ENCODE assay signal across 20 mouse cellular contexts in the genomic region with DNA sequence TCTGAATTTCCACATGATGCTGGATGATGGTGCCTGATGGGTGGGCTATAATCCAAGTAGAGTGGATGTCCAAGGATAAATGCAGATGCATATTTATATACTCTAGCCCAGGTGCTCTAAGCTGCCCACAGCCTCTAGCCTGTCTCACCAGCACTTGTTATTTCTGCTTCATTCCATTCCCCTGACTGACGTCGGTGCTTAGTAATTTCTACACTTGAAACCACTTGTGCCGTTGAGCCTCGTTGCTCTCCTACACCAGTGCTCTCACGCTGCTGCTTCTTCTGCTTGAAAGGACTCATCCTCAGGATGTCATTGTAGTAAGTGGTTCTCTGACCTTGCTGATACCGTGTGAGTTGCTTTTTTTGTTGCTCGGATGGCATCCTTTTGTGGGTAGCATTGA.
DNase-seq lines count a peak whose midpoint lies in the region; ATAC-seq and TF ChIP-seq lines count a peak whose summit lies in the region.
"Had no signal": no experiment of that assay in that cellular context is flagged by ENCODE, and none has a peak within 500 bp of the region (broad histone marks: within the 10 kb centered on the region; RNA-seq: fewer than 3 reads in every experiment).

No protein-coding gene starts in this region.

- no peaks in the 10 kb centered on the region for H3K4me1 ChIP-seq in lung, embryonic 15.5 days
- H3K4me1 ChIP-seq in forebrain, postnatal 0 days (ENCODE audit: insufficient read depth) = no peaks in the 10 kb centered on the region
- H3K4me1 ChIP-seq in liver, postnatal 0 days (ENCODE audit: insufficient read depth) = no peaks in the 10 kb centered on the region
- H3K4me1 ChIP-seq: embryonic facial prominence, embryonic 10.5 days; forebrain, embryonic 12.5 days; heart, embryonic 15.5 days; limb, embryonic 15.5 days; liver, embryonic 15.5 days; midbrain, embryonic 15.5 days; neural tube, embryonic 15.5 days had no signal

- no peaks in the 10 kb centered on the region for H3K27me3 ChIP-seq in lung, embryonic 15.5 days
- no peaks in the 10 kb centered on the region for H3K27me3 ChIP-seq in forebrain, postnatal 0 days (ENCODE audit: insufficient read depth, low read length)
- no peaks in the 10 kb centered on the region for H3K27me3 ChIP-seq in liver, postnatal 0 days (ENCODE audit: insufficient read depth, low read length)
- H3K27me3 ChIP-seq: limb, embryonic 15.5 days; liver, embryonic 15.5 days; midbrain, embryonic 15.5 days; neural tube, embryonic 15.5 days had no signal

- TF ChIP-seq CTCF in brain, embryonic 14.5 days (IDR thresholded peaks at IDR 0.05; ENCODE audit: borderline replicate concordance, extremely low read depth, insufficient read depth, insufficient read length) = no peak
- no peak for TF ChIP-seq CTCF in forebrain, postnatal 0 days (IDR thresholded peaks at IDR 0.05; ENCODE audit: low read depth)
- TF ChIP-seq CTCF in liver, postnatal 0 days (IDR thresholded peaks at IDR 0.05; ENCODE audit: low read depth) = no peak

- no peaks in the 10 kb centered on the region for H3K36me3 ChIP-seq in lung, embryonic 15.5 days
- no peaks in the 10 kb centered on the region for H3K36me3 ChIP-seq in forebrain, postnatal 0 days (ENCODE audit: insufficient read depth)
- H3K36me3 ChIP-seq in liver, postnatal 0 days (replicated peaks; ENCODE audit: insufficient read depth, low read length) = no peaks in the 10 kb centered on the region
- H3K36me3 ChIP-seq: embryonic facial prominence, embryonic 10.5 days; forebrain, embryonic 12.5 days; heart, embryonic 15.5 days; limb, embryonic 15.5 days; liver, embryonic 15.5 days; midbrain, embryonic 15.5 days; neural tube, embryonic 15.5 days had no signal

- TF ChIP-seq POLR2A in brain, embryonic 14.5 days (IDR thresholded peaks at IDR 0.05; ENCODE audit: borderline replicate concordance, extremely low read depth, insufficient read depth, insufficient read length, poor library complexity, severe bottlenecking) = no peak

- H3K4me2 ChIP-seq in lung, embryonic 15.5 days = no peak overlapping the region
- no peak overlapping the region for H3K4me2 ChIP-seq in forebrain, postnatal 0 days (ENCODE audit: low read depth)
- H3K4me2 ChIP-seq in liver, postnatal 0 days (ENCODE audit: low read depth, low read length) = no peak overlapping the region
- H3K4me2 ChIP-seq: forebrain, embryonic 12.5 days; heart, embryonic 15.5 days; limb, embryonic 15.5 days; liver, embryonic 15.5 days; midbrain, embryonic 15.5 days; neural tube, embryonic 15.5 days had no signal

- no peak overlapping the region for H3K9ac ChIP-seq in lung, embryonic 15.5 days
- no peak overlapping the region for H3K9ac ChIP-seq in forebrain, postnatal 0 days
- H3K9ac ChIP-seq in liver, postnatal 0 days (replicated peaks) = no peak overlapping the region
- H3K9ac ChIP-seq: forebrain, embryonic 12.5 days; heart, embryonic 15.5 days; limb, embryonic 15.5 days; liver, embryonic 15.5 days; midbrain, embryonic 15.5 days; neural tube, embryonic 15.5 days had no signal

- peak; percentile 5 to 8 for DNase-seq in left cerebral cortex, adult 18-20 months (ENCODE audit: low spot score in 2 of 2)
- DNase-seq in left cerebral cortex, adult 11 months (ENCODE audit: low spot score) = no peak
- peak; percentile 52 for DNase-seq in brain, embryonic 14.5 days (ENCODE audit: low read depth)
- DNase-seq in lung, postnatal 4 days = peak; percentile 3 to 18
- no peak for DNase-seq in forebrain, postnatal 0 days
- no peak for DNase-seq in liver, postnatal 0 days
- DNase-seq: gastrocnemius, postnatal 25 days; kidney, adult 18-20 months; thymus, adult 2 months had no signal

- 54% methylated on average over 7 of the region's 7 CpGs for WGBS in lung, embryonic 15.5 days
- WGBS in forebrain, postnatal 0 days = 62% methylated on average over 7 of the region's 7 CpGs
- WGBS in liver, postnatal 0 days (ENCODE audit: insufficient replicate concordance) = 84% methylated on average over 7 of the region's 7 CpGs

- TF ChIP-seq EP300 in liver, postnatal 0 days (IDR thresholded peaks at IDR 0.05; ENCODE audit: low read depth) = no peak

- H3K27ac ChIP-seq in lung, embryonic 15.5 days = no peak overlapping the region
- no peak overlapping the region for H3K27ac ChIP-seq in forebrain, postnatal 0 days (ENCODE audit: low read depth, low read length)
- H3K27ac ChIP-seq in liver, postnatal 0 days (ENCODE audit: low read depth) = no peak overlapping the region
- H3K27ac ChIP-seq: embryonic facial prominence, embryonic 10.5 days; forebrain, embryonic 12.5 days; heart, embryonic 15.5 days; kidney, postnatal 0 days; layer of hippocampus, adult 2 months; limb, embryonic 15.5 days; liver, embryonic 15.5 days; midbrain, embryonic 15.5 days; neural tube, embryonic 15.5 days had no signal

- ATAC-seq in lung, embryonic 15.5 days (ENCODE audit: borderline replicate concordance, extremely low read depth, low FRiP score, low TSS enrichment) = peak; percentile 42; the same call in 1 of the 2 replicates
- no peak for ATAC-seq in forebrain, postnatal 0 days
- ATAC-seq in erythroblast, adult 5-6 weeks (replicated peaks; ENCODE audit: low FRiP score, poor library complexity, severe bottlenecking) = no peak
- ATAC-seq in liver, postnatal 0 days = no peak
- ATAC-seq: midbrain, embryonic 15.5 days had no signal

- H3K4me3 ChIP-seq in lung, embryonic 15.5 days = no peak overlapping the region
- no peak overlapping the region for H3K4me3 ChIP-seq in forebrain, postnatal 0 days (ENCODE audit: low read depth, low read length)
- H3K4me3 ChIP-seq in liver, postnatal 0 days (ENCODE audit: low read depth, low read length) = no peak overlapping the region
- H3K4me3 ChIP-seq: embryonic facial prominence, embryonic 10.5 days; forebrain, embryonic 12.5 days; heart, embryonic 15.5 days; layer of hippocampus, adult 2 months; limb, embryonic 15.5 days; liver, embryonic 15.5 days; midbrain, embryonic 15.5 days; neural tube, embryonic 15.5 days had no signal

- H3K9me3 ChIP-seq in lung, embryonic 15.5 days = no peaks in the 10 kb centered on the region
- H3K9me3 ChIP-seq in forebrain, postnatal 0 days (ENCODE audit: low read length) = no peaks in the 10 kb centered on the region
- no peaks in the 10 kb centered on the region for H3K9me3 ChIP-seq in liver, postnatal 0 days (ENCODE audit: low read length)
- H3K9me3 ChIP-seq: embryonic facial prominence, embryonic 10.5 days; forebrain, embryonic 12.5 days; heart, embryonic 15.5 days; limb, embryonic 15.5 days; liver, embryonic 15.5 days; midbrain, embryonic 15.5 days; neural tube, embryonic 15.5 days had no signal

Comparison
In these comparisons a context has a peak if more than half of its experiments do, and no peak if none do; other contexts are left out.
1. DNase-seq: peak in left cerebral cortex, adult 18-20 months (2 of 2), brain, embryonic 14.5 days (single experiment) and lung, postnatal 4 days (2 of 2); none in left cerebral cortex, adult 11 months (single experiment), forebrain, postnatal 0 days (single experiment) and liver, postnatal 0 days (single experiment).